Mouse (Mus musculus): ENCODE measurements around the gene Hoxb2. TPM values are rescaled to one million over a fixed set of nuclear protein-coding genes. Genes with fewer than 3 reads are reported as not detected.
A peak's percentile ranks its signal among the peaks of the same experiment; 100 is the strongest.

Hoxb2 gene
- polyA plus RNA-seq, 1 experiment from 2014 or later, result 5.9 TPM

GRCm38 (mm10) chr11:96308763-96309162, 41.6 kb upstream of the Hoxb2 start:
- 17% methylated on average over 4 of the region's 4 CpGs for WGBS
- Histone ChIP-seq H3K4me1 (peaks cover 11% of the 10 kb centered on the region; the same call in 1 of the 2 replicates), H3K9ac (no peak overlapping the region), H3K9me3 (no peaks in the 10 kb centered on the region), H3K4me3 (peak overlapping the region; percentile 5; the same call in 1 of the 2 replicates), H3K27me3 (replicated peaks) (peaks cover 100% of the 10 kb centered on the region), H3K36me3 (no peaks in the 10 kb centered on the region), H3K27ac (replicated peaks) (no peak overlapping the region), H3K4me2 (0 out of 2 replicates have a peak overlapping the region, but pooled peaks have one; percentile 6)
- ATAC-seq (ENCODE audit: extremely low read depth, insufficient number of reproducible peaks, low FRiP score, low TSS enrichment), result no peak

GRCm38 (mm10) chr11:96309288-96309687, 41.0 kb upstream of the Hoxb2 start:
- Histone ChIP-seq H3K9me3 (no peaks in the 10 kb centered on the region), H3K4me3 (peak overlapping the region; percentile 5; the same call in 1 of the 2 replicates), H3K4me1 (peaks cover 11% of the 10 kb centered on the region; the same call in 1 of the 2 replicates), H3K36me3 (no peaks in the 10 kb centered on the region), H3K27me3 (replicated peaks) (peaks cover 100% of the 10 kb centered on the region), H3K9ac (no peak overlapping the region), H3K27ac (replicated peaks) (no peak overlapping the region), H3K4me2 (0 out of 2 replicates have a peak overlapping the region, but pooled peaks have one; percentile 6)
- 24% methylated on average over 4 of the region's 4 CpGs for WGBS
- no peak for ATAC-seq (ENCODE audit: extremely low read depth, insufficient number of reproducible peaks, low FRiP score, low TSS enrichment)

- Histone ChIP-seq H3K9ac (no peak overlapping the region), H3K27me3 (replicated peaks) (peaks cover 100% of the 10 kb centered on the region), H3K36me3 (no peaks in the 10 kb centered on the region), H3K4me2 (peak overlapping the region; percentile 64), H3K9me3 (no peaks in the 10 kb centered on the region), H3K4me1 (peaks cover 11% of the 10 kb centered on the region; the same call in 1 of the 2 replicates), H3K4me3 (peak overlapping the region; percentile 47; the same call in 1 of the 2 replicates), H3K27ac (replicated peaks) (no peak overlapping the region)
- no peak for ATAC-seq (ENCODE audit: extremely low read depth, insufficient number of reproducible peaks, low FRiP score, low TSS enrichment)
- 12% methylated on average over 20 of the region's 20 CpGs for WGBS
Measured at GRCm38 (mm10) chr11:96310183-96310938, 40.0 kb upstream of the Hoxb2 start.

- peak overlapping the region; percentile 64 for H3K4me2 ChIP-seq
- WGBS, result 15% methylated on average over 6 of the region's 6 CpGs
- H3K36me3 ChIP-seq, result no peaks in the 10 kb centered on the region
- 0 out of 2 replicates have a peak overlapping the region, but pooled peaks have one; percentile 28 for H3K9ac ChIP-seq
- H3K27me3 ChIP-seq (replicated peaks), result peaks cover 100% of the 10 kb centered on the region
- peak overlapping the region; percentile 47 for H3K4me3 ChIP-seq
- H3K27ac ChIP-seq (replicated peaks), result no peak overlapping the region
- no peak for ATAC-seq (ENCODE audit: extremely low read depth, insufficient number of reproducible peaks, low FRiP score, low TSS enrichment)
- no peaks in the 10 kb centered on the region for H3K9me3 ChIP-seq
- peaks cover 11% of the 10 kb centered on the region; the same call in 1 of the 2 replicates for H3K4me1 ChIP-seq
Measured at GRCm38 (mm10) chr11:96311097-96311496, 39.2 kb upstream of the Hoxb2 start.

- peaks cover 11% of the 10 kb centered on the region; the same call in 1 of the 2 replicates for H3K4me1 ChIP-seq
- peak overlapping the region; percentile 17; the same call in 1 of the 2 replicates for H3K27ac ChIP-seq (replicated peaks)
- WGBS, result under 1% methylated on average over 31 of the region's 31 CpGs
Measured at GRCm38 (mm10) chr11:96311520-96312417, 38.6 kb upstream of the Hoxb2 start.

GRCm38 (mm10) chr11:96313134-96313533, 37.2 kb upstream of the Hoxb2 start:
- 36% methylated on average over 2 of the region's 2 CpGs for WGBS
- ATAC-seq (ENCODE audit: extremely low read depth, insufficient number of reproducible peaks, low FRiP score, low TSS enrichment), result no peak
- no peak overlapping the region for H3K4me2 ChIP-seq
- no peak overlapping the region for H3K27ac ChIP-seq (replicated peaks)
- no peaks in the 10 kb centered on the region for H3K36me3 ChIP-seq
- no peaks in the 10 kb centered on the region for H3K9me3 ChIP-seq
- no peak overlapping the region for H3K4me3 ChIP-seq
- H3K27me3 ChIP-seq (replicated peaks), result peaks cover 100% of the 10 kb centered on the region
- H3K9ac ChIP-seq, result no peak overlapping the region
- H3K4me1 ChIP-seq, result peaks cover 11% of the 10 kb centered on the region; the same call in 1 of the 2 replicates

More at GRCm38 (mm10) chr11:96311520-96312417, 38.6 kb upstream of the Hoxb2 start:
- Histone ChIP-seq H3K27me3 (replicated peaks) (peaks cover 100% of the 10 kb centered on the region), H3K4me3 (peak overlapping the region; percentile 47), H3K36me3 (no peaks in the 10 kb centered on the region), H3K4me2 (peak overlapping the region; percentile 64), H3K9ac (peak overlapping the region; percentile 28), H3K9me3 (no peaks in the 10 kb centered on the region)
- no peak for ATAC-seq (ENCODE audit: extremely low read depth, insufficient number of reproducible peaks, low FRiP score, low TSS enrichment)

GRCm38 (mm10) chr11:96313806-96314428, 36.4 kb upstream of the Hoxb2 start:
- ATAC-seq (ENCODE audit: extremely low read depth, insufficient number of reproducible peaks, low FRiP score, low TSS enrichment), result no peak
- peak overlapping the region; percentile 36; the same call in 1 of the 2 replicates for H3K4me3 ChIP-seq
- H3K9ac ChIP-seq, result peak overlapping the region; percentile 44; the same call in 1 of the 2 replicates

GRCm38 (mm10) chr11:96314671-96315343, 35.5 kb upstream of the Hoxb2 start:
- H3K4me2 ChIP-seq, result peak overlapping the region; percentile 52
- peak overlapping the region; percentile 68 for H3K9ac ChIP-seq
- no peaks in the 10 kb centered on the region for H3K9me3 ChIP-seq
- H3K4me3 ChIP-seq, result peak overlapping the region; percentile 36
- H3K4me1 ChIP-seq, result peaks cover 21% of the 10 kb centered on the region
- 2% methylated on average over 34 of the region's 34 CpGs for WGBS
- peak overlapping the region; percentile 43 for H3K27ac ChIP-seq (replicated peaks)
- no peaks in the 10 kb centered on the region for H3K36me3 ChIP-seq
- ATAC-seq (ENCODE audit: extremely low read depth, insufficient number of reproducible peaks, low FRiP score, low TSS enrichment), result no peak
- peaks cover 100% of the 10 kb centered on the region for H3K27me3 ChIP-seq (replicated peaks)

More at GRCm38 (mm10) chr11:96313806-96314428, 36.4 kb upstream of the Hoxb2 start:
- H3K27ac ChIP-seq (replicated peaks), result peak overlapping the region; percentile 25; the same call in 1 of the 2 replicates
- H3K9me3 ChIP-seq, result no peaks in the 10 kb centered on the region
- peaks cover 14% of the 10 kb centered on the region for H3K4me1 ChIP-seq
- H3K4me2 ChIP-seq, result peak overlapping the region; percentile 52
- WGBS, result 18% methylated on average over 12 of the region's 12 CpGs
- no peaks in the 10 kb centered on the region for H3K36me3 ChIP-seq
- H3K27me3 ChIP-seq (replicated peaks), result peaks cover 100% of the 10 kb centered on the region

- Histone ChIP-seq H3K4me3 (peak overlapping the region; percentile 36), H3K27ac (replicated peaks) (peak overlapping the region; percentile 43), H3K27me3 (replicated peaks) (peaks cover 100% of the 10 kb centered on the region), H3K4me1 (peaks cover 21% of the 10 kb centered on the region), H3K9me3 (no peaks in the 10 kb centered on the region), H3K9ac (peak overlapping the region; percentile 68), H3K36me3 (no peaks in the 10 kb centered on the region), H3K4me2 (peak overlapping the region; percentile 52)
- WGBS, result 7% methylated on average over 5 of the region's 5 CpGs
- no peak for ATAC-seq (ENCODE audit: extremely low read depth, insufficient number of reproducible peaks, low FRiP score, low TSS enrichment)
Measured at GRCm38 (mm10) chr11:96315344-96315681, 35.0 kb upstream of the Hoxb2 start.

Data from heart, embryonic 13.5 days (tissue).